25 mouse cellular contexts compared by ENCODE assay signal in genomic region chr1:54931231-54931630, GRCm38 (mm10).
"Had no signal": no experiment of that assay in that cellular context is flagged by ENCODE, and none has a peak within 500 bp of the region (broad histone marks: within the 10 kb centered on the region; RNA-seq: fewer than 3 reads in every experiment).

No protein-coding gene starts in this region.

- H3K27me3 ChIP-seq: heart, embryonic 13.5 days; heart, embryonic 15.5 days; hindbrain, embryonic 13.5 days; hindbrain, embryonic 15.5 days; kidney, embryonic 15.5 days had no signal

- H3K9ac ChIP-seq: heart, embryonic 13.5 days; heart, embryonic 15.5 days; hindbrain, embryonic 13.5 days; hindbrain, embryonic 15.5 days; kidney, embryonic 15.5 days; liver, embryonic 13.5 days; liver, embryonic 15.5 days had no signal

- H3K9me3 ChIP-seq: heart, embryonic 13.5 days; heart, embryonic 15.5 days; hindbrain, embryonic 13.5 days; hindbrain, embryonic 15.5 days; kidney, embryonic 15.5 days; liver, embryonic 13.5 days; liver, embryonic 15.5 days had no signal

- DNase-seq: gastrocnemius, postnatal 14 days; gastrocnemius, postnatal 36 days; heart, adult 18-20 months; heart, postnatal 14 days; kidney, adult 11 months; kidney, adult 2 months; kidney, adult 9 months; kidney, postnatal 14 days; kidney, postnatal 36 days; layer of hippocampus, adult 9-11 months; layer of hippocampus, postnatal 36 days; left cerebral cortex, postnatal 4 days; liver; liver, embryonic 13.5 days had no signal

- H3K4me1 ChIP-seq: hindbrain, embryonic 13.5 days had no signal

- H3K4me3 ChIP-seq: heart, embryonic 13.5 days; heart, embryonic 15.5 days; hindbrain, embryonic 13.5 days; hindbrain, embryonic 15.5 days; kidney, embryonic 15.5 days; liver, embryonic 13.5 days; liver, embryonic 15.5 days had no signal

- H3K36me3 ChIP-seq: heart, embryonic 13.5 days; heart, embryonic 15.5 days; hindbrain, embryonic 13.5 days; hindbrain, embryonic 15.5 days; kidney, embryonic 15.5 days; liver, embryonic 13.5 days; liver, embryonic 15.5 days had no signal

- H3K27ac ChIP-seq: heart, embryonic 13.5 days; heart, embryonic 15.5 days; hindbrain, embryonic 13.5 days; hindbrain, embryonic 15.5 days; hindbrain, postnatal 0 days; kidney, embryonic 15.5 days; kidney, postnatal 0 days; liver, embryonic 13.5 days; liver, embryonic 15.5 days had no signal

- ATAC-seq: hindbrain, postnatal 0 days; intestine, embryonic 16.5 days had no signal

- H3K4me2 ChIP-seq: heart, embryonic 11.5 days; heart, embryonic 13.5 days; heart, embryonic 15.5 days; hindbrain, embryonic 13.5 days; hindbrain, embryonic 15.5 days; kidney, embryonic 15.5 days; liver, embryonic 11.5 days; liver, embryonic 13.5 days; liver, embryonic 15.5 days had no signal
